Mouse (Mus musculus) spleen, postnatal 14 days (tissue): ENCODE measurements around the gene Ccnjl.

ENCODE experiments used
- DNase-seq, 2 experiments: peaks; one replicate each; pipeline ENCODE4 v3.0.0; 2021 to 2022; ENCODE audit warnings: low spot score in 2 of 2

Gene Ccnjl

GRCm38 (mm10) chr11:43568263-43568662 lies 39.7 kb downstream of the Ccnjl start:
- DNase-seq = peak in 1 of 2 experiments; percentile 16

- DNase-seq = no peak
Observed at GRCm38 (mm10) chr11:43569188-43569587, 40.6 kb downstream of the Ccnjl start.

GRCm38 (mm10) chr11:43569595-43569994 lies 41.0 kb downstream of the Ccnjl start:
- peak in 1 of 2 experiments; percentile 7 for DNase-seq

GRCm38 (mm10) chr11:43575061-43575375 lies 46.4 kb downstream of the Ccnjl start:
- no peak for DNase-seq

- no peak for DNase-seq
Observed at GRCm38 (mm10) chr11:43575376-43576151, 47.0 kb downstream of the Ccnjl start.

GRCm38 (mm10) chr11:43577713-43578478 lies 49.3 kb downstream of the Ccnjl start:
- DNase-seq = no peak

GRCm38 (mm10) chr11:43585211-43586005 lies 56.8 kb downstream of the Ccnjl start:
- DNase-seq = no peak

GRCm38 (mm10) chr11:43586324-43587090 lies 57.9 kb downstream of the Ccnjl start, which contains the start of gene 4933415A04Rik:
Gene 4933415A04Rik, plus strand, starts transcription at chr11:43587040.
- DNase-seq = peak in 1 of 2 experiments; percentile 50

- DNase-seq = no peak
Observed at GRCm38 (mm10) chr11:43589530-43590072, 61.0 kb downstream of the Ccnjl start.

GRCm38 (mm10) chr11:43601440-43601839 lies 72.9 kb downstream of the Ccnjl start, which contains the start of gene Fabp6:
Gene Fabp6, minus strand, starts transcription at chr11:43601540.
- no peak for DNase-seq

GRCm38 (mm10) chr11:43604207-43604606 lies 75.6 kb downstream of the Ccnjl start:
- no peak for DNase-seq

GRCm38 (mm10) chr11:43604891-43605290 lies 76.3 kb downstream of the Ccnjl start:
- no peak for DNase-seq

GRCm38 (mm10) chr11:43605859-43606258 lies 77.3 kb downstream of the Ccnjl start:
- no peak for DNase-seq

GRCm38 (mm10) chr11:43608440-43608839 lies 79.9 kb downstream of the Ccnjl start:
- DNase-seq = no peak

GRCm38 (mm10) chr11:43610006-43610661 lies 81.5 kb downstream of the Ccnjl start:
- DNase-seq = no peak

GRCm38 (mm10) chr11:43610662-43611033 lies 82.1 kb downstream of the Ccnjl start:
- DNase-seq = no peak

- DNase-seq = peak; percentile 15 to 59
Observed at GRCm38 (mm10) chr11:43612834-43613488, 84.4 kb downstream of the Ccnjl start.

GRCm38 (mm10) chr11:43617924-43618323 lies 89.3 kb downstream of the Ccnjl start:
- no peak for DNase-seq

GRCm38 (mm10) chr11:43618403-43618802 lies 89.8 kb downstream of the Ccnjl start:
- DNase-seq = no peak

- no peak for DNase-seq
Observed at GRCm38 (mm10) chr11:43621769-43622168, 93.2 kb downstream of the Ccnjl start.
